Mouse (Mus musculus) neural tube, embryonic 12.5 days (tissue): ENCODE results near the gene Slc22a1. TPM values are rescaled to one million over a fixed set of nuclear protein-coding genes. Genes with fewer than 3 reads are reported as not detected.

Source experiments
- ATAC-seq: fragments of 200-750 bp; cut with Nextera tagmentation; 2 replicates; pipeline ENCODE4 v1.8.0; 2017; ENCODE audit warnings: low read depth, mild to moderate bottlenecking, moderate TSS enrichment, moderate library complexity; ENCODE audit not compliant: low FRiP score
- H3K27ac ChIP-seq: fragments of 300-500 bp; sonication (generic); 2 replicates; pipeline ENCODE4 v1.5.1; 2016
- H3K27me3 ChIP-seq: fragments of 300-500 bp; sonication (generic); replicated peaks from 2 replicates; pipeline ENCODE4 v1.6.1; 2016; ENCODE audit warnings: mild to moderate bottlenecking
- H3K36me3 ChIP-seq: fragments of 300-500 bp; sonication (generic); 2 replicates; pipeline ENCODE4 v1.6.1; 2016; ENCODE audit warnings: mild to moderate bottlenecking
- H3K4me1 ChIP-seq: fragments of 300-500 bp; sonication (generic); 2 replicates; pipeline ENCODE4 v1.6.1; 2016
- H3K4me2 ChIP-seq: fragments of 300-500 bp; sonication (generic); replicated peaks from 2 replicates; pipeline ENCODE4 v1.6.1; 2016; ENCODE audit warnings: mild to moderate bottlenecking
- H3K4me3 ChIP-seq: fragments of 300-500 bp; sonication (generic); 2 replicates; pipeline ENCODE4 v1.5.1; 2016
- H3K9ac ChIP-seq: fragments of 300-500 bp; sonication (generic); 2 replicates; pipeline ENCODE4 v1.6.1; 2016; ENCODE audit warnings: mild to moderate bottlenecking
- H3K9me3 ChIP-seq: fragments of 300-500 bp; sonication (generic); 2 replicates; pipeline ENCODE4 v1.6.1; 2016; ENCODE audit warnings: mild to moderate bottlenecking
- WGBS: fragments of 180-500 bp; shearing (Covaris S2); methylation state at CpG from one replicate; pipeline ENCODE4 v1.1.7; 2016; 5-methylcytosine and 5-hydroxymethylcytosine counted together
- polyA plus RNA-seq: library from polyadenylated mRNA; unstranded; fragments of >200 nt; fragmentation: Nextera tagmentation; extraction: Ambion mirVana; gene quantifications from 2 replicates; pipeline ENCODE4 v1.2.1, GENCODE M21; 2016

Slc22a1 gene
- polyA plus RNA-seq, 1 experiment from 2014 or later: not detected

- 81% methylated on average over 7 of the region's 7 CpGs for WGBS
- H3K4me1 ChIP-seq: no peaks in the 10 kb centered on the region
- H3K4me3 ChIP-seq: no peak overlapping the region
- H3K36me3 ChIP-seq: no peaks in the 10 kb centered on the region
- H3K27ac ChIP-seq: no peak overlapping the region
- no peaks in the 10 kb centered on the region for H3K27me3 ChIP-seq
- ATAC-seq: no peak
- H3K9ac ChIP-seq: no peak overlapping the region
- no peak overlapping the region for H3K4me2 ChIP-seq
- H3K9me3 ChIP-seq: no peaks in the 10 kb centered on the region
Observed at GRCm38 (mm10) chr17:12655826-12656225, 19.8 kb downstream of the Slc22a1 start.

GRCm38 (mm10) chr17:12654061-12654460 lies 21.6 kb downstream of the Slc22a1 start:
- Histone ChIP-seq H3K4me1 (no peaks in the 10 kb centered on the region), H3K9ac (no peak overlapping the region), H3K36me3 (no peaks in the 10 kb centered on the region), H3K4me3 (no peak overlapping the region), H3K27me3 (no peaks in the 10 kb centered on the region), H3K27ac (no peak overlapping the region), H3K9me3 (no peaks in the 10 kb centered on the region), H3K4me2 (no peak overlapping the region)
- WGBS: 88% methylated on average over 3 of the region's 3 CpGs
- no peak for ATAC-seq

GRCm38 (mm10) chr17:12652604-12653003 lies 23.0 kb downstream of the Slc22a1 start:
- Histone ChIP-seq H3K9ac (no peak overlapping the region), H3K4me2 (no peak overlapping the region), H3K36me3 (no peaks in the 10 kb centered on the region), H3K27ac (no peak overlapping the region), H3K9me3 (no peaks in the 10 kb centered on the region), H3K27me3 (no peaks in the 10 kb centered on the region), H3K4me3 (no peak overlapping the region), H3K4me1 (no peaks in the 10 kb centered on the region)
- ATAC-seq: no peak
- 90% methylated on average over 11 of the region's 11 CpGs for WGBS

GRCm38 (mm10) chr17:12645461-12645860 lies 30.2 kb downstream of the Slc22a1 start:
- ATAC-seq: no peak
- Histone ChIP-seq H3K36me3 (no peaks in the 10 kb centered on the region), H3K9ac (no peak overlapping the region), H3K4me3 (no peak overlapping the region), H3K9me3 (no peaks in the 10 kb centered on the region), H3K4me1 (no peaks in the 10 kb centered on the region), H3K27me3 (no peaks in the 10 kb centered on the region), H3K4me2 (no peak overlapping the region), H3K27ac (no peak overlapping the region)
- WGBS: 72% methylated on average over 5 of the region's 5 CpGs

GRCm38 (mm10) chr17:12641087-12641486 lies 34.5 kb downstream of the Slc22a1 start:
- 84% methylated on average over 4 of the region's 4 CpGs for WGBS
- Histone ChIP-seq H3K9ac (no peak overlapping the region), H3K27ac (no peak overlapping the region)

GRCm38 (mm10) chr17:12639585-12639984 lies 36.0 kb downstream of the Slc22a1 start:
- 93% methylated on average over 3 of the region's 3 CpGs for WGBS
- no peaks in the 10 kb centered on the region for H3K36me3 ChIP-seq
- no peak for ATAC-seq
- H3K27ac ChIP-seq: no peak overlapping the region
- no peak overlapping the region for H3K9ac ChIP-seq
- H3K4me3 ChIP-seq: no peak overlapping the region
- H3K4me2 ChIP-seq: no peak overlapping the region
- no peaks in the 10 kb centered on the region for H3K27me3 ChIP-seq
- no peaks in the 10 kb centered on the region for H3K4me1 ChIP-seq
- no peaks in the 10 kb centered on the region for H3K9me3 ChIP-seq

More at GRCm38 (mm10) chr17:12641087-12641486, 34.5 kb downstream of the Slc22a1 start:
- H3K9me3 ChIP-seq: no peaks in the 10 kb centered on the region
- H3K36me3 ChIP-seq: no peaks in the 10 kb centered on the region
- no peaks in the 10 kb centered on the region for H3K4me1 ChIP-seq
- no peak overlapping the region for H3K4me3 ChIP-seq
- no peak overlapping the region for H3K4me2 ChIP-seq
- ATAC-seq: no peak
- H3K27me3 ChIP-seq: no peaks in the 10 kb centered on the region

GRCm38 (mm10) chr17:12634814-12635213 lies 40.8 kb downstream of the Slc22a1 start:
- H3K4me2 ChIP-seq: no peak overlapping the region
- no peak for ATAC-seq
- H3K27me3 ChIP-seq: no peaks in the 10 kb centered on the region
- no peak overlapping the region for H3K4me3 ChIP-seq
- H3K9me3 ChIP-seq: no peaks in the 10 kb centered on the region
- no peaks in the 10 kb centered on the region for H3K36me3 ChIP-seq
- no peak overlapping the region for H3K9ac ChIP-seq
- H3K4me1 ChIP-seq: peaks cover 6% of the 10 kb centered on the region; the same call in 1 of the 2 replicates
- no peak overlapping the region for H3K27ac ChIP-seq
- 66% methylated on average over 4 of the region's 4 CpGs for WGBS

- no peak overlapping the region for H3K9ac ChIP-seq
- H3K4me1 ChIP-seq: peaks cover 6% of the 10 kb centered on the region; the same call in 1 of the 2 replicates
- H3K27me3 ChIP-seq: no peaks in the 10 kb centered on the region
- no peak overlapping the region for H3K4me3 ChIP-seq
- no peaks in the 10 kb centered on the region for H3K36me3 ChIP-seq
- H3K4me2 ChIP-seq: no peak overlapping the region
- no peaks in the 10 kb centered on the region for H3K9me3 ChIP-seq
- 40% methylated on average over 7 of the region's 7 CpGs for WGBS
- H3K27ac ChIP-seq: no peak overlapping the region
- ATAC-seq: no peak
Observed at GRCm38 (mm10) chr17:12631771-12632600, 43.6 kb downstream of the Slc22a1 start.

GRCm38 (mm10) chr17:12630976-12631730 lies 44.5 kb downstream of the Slc22a1 start:
- no peak overlapping the region for H3K9ac ChIP-seq
- H3K9me3 ChIP-seq: no peaks in the 10 kb centered on the region
- no peaks in the 10 kb centered on the region for H3K27me3 ChIP-seq
- H3K36me3 ChIP-seq: no peaks in the 10 kb centered on the region
- ATAC-seq: no peak
- H3K4me3 ChIP-seq: no peak overlapping the region
- WGBS: 47% methylated on average over 6 of the region's 6 CpGs
- peaks cover 6% of the 10 kb centered on the region; the same call in 1 of the 2 replicates for H3K4me1 ChIP-seq
- H3K4me2 ChIP-seq: no peak overlapping the region
- no peak overlapping the region for H3K27ac ChIP-seq

- ATAC-seq: no peak
- peaks cover 14% of the 10 kb centered on the region; the same call in 1 of the 2 replicates for H3K9me3 ChIP-seq
- H3K36me3 ChIP-seq: no peaks in the 10 kb centered on the region
- no peak overlapping the region for H3K4me3 ChIP-seq
- peaks cover 6% of the 10 kb centered on the region; the same call in 1 of the 2 replicates for H3K4me1 ChIP-seq
- H3K27me3 ChIP-seq: no peaks in the 10 kb centered on the region
- no peak overlapping the region for H3K9ac ChIP-seq
- WGBS: 89% methylated on average over 4 of the region's 4 CpGs
- H3K27ac ChIP-seq: no peak overlapping the region
- no peak overlapping the region for H3K4me2 ChIP-seq
Observed at GRCm38 (mm10) chr17:12627983-12628382, 47.6 kb downstream of the Slc22a1 start.

- H3K4me3 ChIP-seq: no peak overlapping the region
- H3K4me2 ChIP-seq: no peak overlapping the region
- no peak overlapping the region for H3K27ac ChIP-seq
- no peaks in the 10 kb centered on the region for H3K4me1 ChIP-seq
- H3K9me3 ChIP-seq: 0 out of 2 replicates have a peak, but pooled peaks cover 7% of the 10 kb centered on the region
- H3K9ac ChIP-seq: no peak overlapping the region
- no peaks in the 10 kb centered on the region for H3K27me3 ChIP-seq
- no peaks in the 10 kb centered on the region for H3K36me3 ChIP-seq
- WGBS: 82% methylated on average over 2 of the region's 2 CpGs
- no peak for ATAC-seq
Observed at GRCm38 (mm10) chr17:12619641-12620040, 56.0 kb downstream of the Slc22a1 start.

GRCm38 (mm10) chr17:12615429-12615828 lies 60.2 kb downstream of the Slc22a1 start:
- H3K4me3 ChIP-seq: no peak overlapping the region
- no peak for ATAC-seq
- no peaks in the 10 kb centered on the region for H3K4me1 ChIP-seq
- H3K4me2 ChIP-seq: no peak overlapping the region
- no peaks in the 10 kb centered on the region for H3K9me3 ChIP-seq
- H3K27me3 ChIP-seq: no peaks in the 10 kb centered on the region
- 79% methylated on average over 4 of the region's 4 CpGs for WGBS
- H3K36me3 ChIP-seq: no peaks in the 10 kb centered on the region
- no peak overlapping the region for H3K27ac ChIP-seq
- no peak overlapping the region for H3K9ac ChIP-seq
